Mouse (Mus musculus) cortical plate, adult 2 months (tissue): ENCODE data around the gene Tmod2.

Experiments
- CTCF ChIP-seq: fragments of 200-500 bp; IDR thresholded peaks from 2 replicates; pipeline ENCODE4 v1.5.1; 2011; ENCODE audit warnings: mild to moderate bottlenecking, control low read depth, low read length; ENCODE audit not compliant: insufficient read depth; ENCODE audit errors: extremely low read depth
- POLR2A ChIP-seq: fragments of 200-500 bp; IDR thresholded peaks from 2 replicates; pipeline ENCODE4 v1.6.1; 2011; ENCODE audit warnings: mild to moderate bottlenecking, low read length, control low read depth; ENCODE audit not compliant: insufficient read depth; ENCODE audit errors: extremely low read depth

GRCm38 (mm10) chr9:75551342-75551741 is 59.8 kb downstream of the Tmod2 start:
- TF ChIP-seq POLR2A: no peak
- TF ChIP-seq CTCF: no peak
